Mouse (Mus musculus): ENCODE measurements around the gene Cdh22.

GRCm38 (mm10) chr2:165102920-165103319 is 131.7 kb downstream of the Cdh22 start:
- TF ChIP-seq POLR2A (IDR thresholded peaks at IDR 0.05; ENCODE audit: low read depth, low read length): no peak
- no peak for TF ChIP-seq CTCF (conservative IDR thresholded peaks at IDR 0.05; ENCODE audit: insufficient read depth, insufficient read length, low read depth, low read length)

All from kidney, adult 2 months (tissue).